Mouse (Mus musculus) left cerebral cortex, postnatal 36 days (tissue): ENCODE measurements at regions not wholly inside any gene's neighbourhood (a gene's known extent, or its start where the extent isn't known, plus 50 kb on each side); places are given as distances from the start of the nearest gene placed in this dataset.
A peak's percentile ranks its signal among the peaks of the same experiment; 100 is the strongest.

Experiments used
- DNase-seq, 2 experiments: peaks; one replicate each; pipeline ENCODE4 v3.0.0; 2021 to 2022; ENCODE audit warnings: low spot score in 2 of 2, mixed read lengths in 1 of 2
- intact Hi-C: fragments of 180-260 bp; cut with DNase I; formaldehyde crosslinking; loops from one replicate; pipeline ENCODE4 v1.15.1; 2025

GRCm38 (mm10) chr9:41581741-41582140 is 420.2 kb upstream of the Ubash3b start:
- intact Hi-C loops: loop anchor here (5.0 kb wide), 4 partner anchors 156 to 354 kb away; no protein-coding TSS in a partner anchor

DNA sequence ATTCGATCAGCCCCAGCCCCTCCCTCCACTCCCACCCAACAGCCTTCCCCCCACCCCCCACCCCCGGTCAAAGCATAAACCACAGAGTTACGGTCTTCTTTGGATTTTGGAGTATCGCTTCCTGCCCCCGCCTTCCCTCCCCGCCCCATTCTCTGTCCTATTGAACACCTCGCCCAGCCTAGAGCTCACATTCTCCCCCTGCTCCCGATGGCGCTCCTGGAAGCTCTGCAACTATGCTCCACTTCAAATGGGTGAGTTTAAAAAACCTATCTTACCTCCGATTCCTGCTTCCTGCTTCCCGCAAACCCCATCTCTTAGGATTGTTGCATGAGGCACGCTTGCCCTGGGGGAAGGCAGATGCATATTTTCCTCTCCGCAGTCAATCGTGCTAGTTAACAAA is 419.7 kb upstream of the Ubash3b start:
- intact Hi-C loops: loop anchor here (5.0 kb wide), 4 partner anchors 156 to 354 kb away; no protein-coding TSS in a partner anchor
- DNase-seq: peak in 1 of 2 experiments; percentile 49

More at GRCm38 (mm10) chr9:41581741-41582140, 420.2 kb upstream of the Ubash3b start:
- DNase-seq: no peak

DNA sequence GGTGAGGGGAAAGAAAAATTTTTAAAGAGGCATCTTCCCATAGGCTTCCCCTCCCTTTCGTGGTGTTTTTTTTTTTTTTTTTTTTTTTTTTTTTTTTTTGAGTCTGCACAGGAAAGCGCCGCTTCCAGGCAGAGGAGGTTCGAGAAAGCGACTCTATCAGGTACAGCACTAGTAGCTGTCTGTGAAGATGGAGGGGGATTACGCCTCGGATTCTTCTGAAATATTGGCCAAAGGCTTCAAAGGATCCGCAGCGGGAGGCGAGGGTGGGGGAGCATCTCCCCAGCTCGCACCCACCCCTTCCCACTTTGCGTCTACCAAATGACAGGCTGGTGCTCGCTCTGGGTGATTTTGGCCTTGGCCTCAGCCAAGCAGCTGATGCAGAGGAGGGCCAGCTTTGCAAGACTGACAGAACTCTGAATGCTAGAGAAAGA is 419.1 kb upstream of the Ubash3b start:
- peak; percentile 83 to 85 for DNase-seq
- intact Hi-C loops: loop anchor here (5.0 kb wide), 4 partner anchors 157 to 353 kb away; no protein-coding TSS in a partner anchor

DNA sequence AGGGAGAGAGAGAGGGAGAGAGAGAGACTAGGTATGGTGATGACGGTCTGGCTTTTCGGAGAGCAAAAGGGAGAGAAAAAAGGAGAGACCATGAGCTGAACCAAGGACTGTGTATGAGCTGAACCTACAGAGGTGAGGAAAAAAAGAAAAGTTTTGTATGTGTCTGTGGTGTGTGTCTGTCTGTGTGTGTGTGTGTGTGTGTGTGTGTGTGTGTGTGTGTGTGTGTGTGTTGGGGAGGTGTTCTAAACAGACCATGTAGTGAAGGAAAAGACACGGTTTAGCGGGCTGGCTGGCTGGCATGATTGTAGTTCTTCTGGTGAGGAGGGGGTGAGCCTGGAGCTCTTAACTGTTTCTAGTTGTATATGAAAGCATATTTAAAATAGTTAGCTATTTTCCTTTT is 418.6 kb upstream of the Ubash3b start:
- intact Hi-C loops: loop anchor here (5.0 kb wide), 4 partner anchors 157 to 353 kb away; no protein-coding TSS in a partner anchor
- DNase-seq: no peak

- intact Hi-C loops: loop anchor here (1.0 to 5.0 kb wide), 6 partner anchors 103 to 372 kb away; no protein-coding TSS in a partner anchor
- DNase-seq: peak in 1 of 2 experiments; percentile 71
Observed at GRCm38 (mm10) chr9:41579107-41580014, 417.9 kb upstream of the Ubash3b start.

GRCm38 (mm10) chr9:41578221-41579106 is 417.0 kb upstream of the Ubash3b start:
- no peak for DNase-seq
- intact Hi-C loops: loop anchor here (1.0 to 2.0 kb wide), 2 partner anchors 102 to 373 kb away; no protein-coding TSS in a partner anchor

GRCm38 (mm10) chr9:41577760-41578159 is 416.3 kb upstream of the Ubash3b start:
- intact Hi-C loops: loop anchor here (2.0 kb wide), 1 partner anchor 101 kb away; no protein-coding TSS in a partner anchor
- DNase-seq: no peak

- intact Hi-C loops: no loop called here
- no peak for DNase-seq
Observed at GRCm38 (mm10) chr9:41575826-41576225, 414.3 kb upstream of the Ubash3b start.

DNA sequence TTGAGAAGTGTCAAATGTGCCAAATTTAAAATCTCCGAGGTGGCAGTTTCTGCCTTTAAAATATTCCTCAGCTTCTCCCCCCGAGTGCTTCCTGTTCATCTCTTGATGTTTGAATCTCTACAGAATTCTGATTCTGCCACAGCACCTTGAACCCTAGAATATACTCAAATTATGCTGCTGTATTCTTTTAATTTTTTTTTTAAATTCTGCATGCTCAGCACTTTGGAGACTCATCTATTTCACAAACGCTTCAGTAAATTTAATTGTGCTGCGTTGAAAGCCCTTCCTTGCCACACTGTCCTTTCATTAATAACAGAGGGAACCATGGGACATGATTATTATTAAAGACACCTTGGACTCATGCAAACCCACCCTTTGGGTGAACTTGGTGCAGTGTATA is 408.8 kb upstream of the Ubash3b start:
- no peak for DNase-seq
- intact Hi-C loops: no loop called here

- DNase-seq: no peak
- intact Hi-C loops: no loop called here
Observed at GRCm38 (mm10) chr9:41566496-41566895, 405.0 kb upstream of the Ubash3b start.

DNA sequence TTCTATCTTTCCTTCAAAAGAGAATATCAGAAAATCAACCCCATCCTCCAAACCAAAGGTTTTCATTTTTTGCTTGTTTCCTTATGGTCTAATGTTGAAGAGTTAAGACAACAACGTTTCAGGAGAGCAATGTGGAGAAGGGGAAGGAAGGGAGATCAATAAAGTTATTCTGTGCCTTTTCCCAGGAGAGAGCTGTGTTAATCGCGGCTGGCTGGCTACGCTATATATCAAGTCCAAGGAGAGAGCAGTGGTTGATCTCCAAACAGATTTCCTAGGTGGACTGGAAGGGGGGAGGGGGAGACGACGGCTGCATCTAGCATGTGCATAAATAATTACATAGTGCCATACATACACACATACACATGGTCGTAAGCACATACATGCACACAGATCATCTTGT is 404.3 kb upstream of the Ubash3b start:
- intact Hi-C loops: no loop called here

DNA sequence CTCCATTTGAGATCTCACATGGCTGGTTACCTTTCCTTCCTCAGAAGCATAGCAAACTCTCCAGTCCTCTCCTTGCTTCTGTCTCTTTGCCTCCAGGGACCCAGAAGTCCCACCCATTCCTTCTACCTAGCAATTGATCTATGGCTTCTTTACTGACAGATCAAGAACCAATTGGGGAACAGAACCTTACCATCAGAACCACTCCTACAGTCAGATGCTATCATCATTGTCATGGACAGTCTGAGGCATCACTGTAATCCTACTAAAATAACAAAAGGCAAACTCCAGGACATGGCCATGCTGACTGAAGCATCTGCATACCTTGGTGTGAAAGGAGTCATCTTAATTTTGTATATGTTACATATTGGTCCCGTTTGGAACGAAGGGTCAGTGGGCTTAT is 401.9 kb upstream of the Ubash3b start:
- intact Hi-C loops: no loop called here
- no peak for DNase-seq

More for the DNA sequence above, 404.3 kb upstream of the Ubash3b start:
- no peak for DNase-seq

- no peak for DNase-seq
- intact Hi-C loops: no loop called here
Observed at GRCm38 (mm10) chr9:41558456-41558855, 397.0 kb upstream of the Ubash3b start.

DNA sequence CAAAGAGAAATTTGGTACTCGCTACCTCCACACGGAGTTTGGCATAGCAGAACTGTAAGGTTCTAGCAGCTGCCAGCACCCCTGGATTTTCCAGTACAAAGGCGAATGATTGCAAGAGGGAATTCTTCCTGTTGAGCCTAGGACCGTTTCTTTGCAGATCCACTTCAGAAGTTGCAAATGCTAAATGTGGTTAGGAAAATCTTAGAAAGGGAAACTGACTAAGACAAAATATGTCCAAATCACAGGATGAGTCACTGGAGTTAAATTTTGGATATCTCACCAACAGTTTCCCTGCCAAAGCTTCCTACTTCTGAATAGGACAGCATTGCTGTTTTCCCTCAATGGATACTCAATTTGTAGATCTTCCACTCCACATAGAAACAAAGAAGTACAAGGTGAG is 395.4 kb upstream of the Ubash3b start:
- DNase-seq: peak in 1 of 2 experiments; percentile 7
- intact Hi-C loops: no loop called here

GRCm38 (mm10) chr9:41545776-41546175 is 384.3 kb upstream of the Ubash3b start:
- no peak for DNase-seq
- intact Hi-C loops: no loop called here

GRCm38 (mm10) chr9:41542511-41542910 is 381.0 kb upstream of the Ubash3b start:
- no peak for DNase-seq
- intact Hi-C loops: no loop called here

GRCm38 (mm10) chr9:41541327-41541726 is 379.8 kb upstream of the Ubash3b start:
- intact Hi-C loops: no loop called here
- DNase-seq: no peak

DNA sequence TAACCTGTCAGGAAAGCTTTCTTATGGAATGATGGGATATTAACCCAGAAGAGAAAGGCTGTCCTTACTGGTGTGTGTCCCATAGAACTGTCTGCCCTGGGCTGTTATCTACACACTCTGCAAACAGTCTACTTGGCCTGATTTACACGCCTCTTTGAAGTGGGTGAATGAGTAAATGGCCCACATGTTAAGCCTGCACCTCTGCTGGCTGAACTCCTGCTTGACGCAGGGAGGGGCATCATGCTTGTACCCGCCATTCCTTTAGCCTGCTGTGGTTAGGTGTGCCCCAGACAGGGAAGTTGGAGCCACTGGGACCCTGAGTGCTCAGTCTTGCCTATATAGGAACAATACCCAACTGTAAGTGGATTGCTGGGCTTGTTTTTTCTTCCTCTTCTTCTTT is 371.3 kb upstream of the Ubash3b start:
- DNase-seq: no peak
- intact Hi-C loops: no loop called here

DNA sequence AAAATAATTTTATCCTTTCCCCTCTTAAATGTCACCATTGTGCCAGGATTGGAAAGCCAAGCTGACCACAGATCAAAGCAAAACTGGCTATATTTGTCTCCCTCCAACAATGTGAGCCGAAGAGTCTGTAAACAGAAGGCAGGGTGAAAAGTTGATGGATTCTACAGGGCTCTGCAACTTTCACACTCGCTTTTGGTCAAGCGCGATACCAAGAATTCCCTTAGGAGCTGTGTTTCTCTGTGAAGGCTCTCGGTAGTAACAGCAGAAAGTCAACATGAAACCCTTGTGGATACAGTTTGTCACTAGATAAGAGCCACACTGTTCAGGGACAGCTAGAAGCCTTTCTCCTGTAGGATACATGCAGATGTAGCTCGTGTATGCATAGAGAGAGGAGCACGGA is 370.8 kb upstream of the Ubash3b start:
- DNase-seq: no peak
- intact Hi-C loops: no loop called here

DNA sequence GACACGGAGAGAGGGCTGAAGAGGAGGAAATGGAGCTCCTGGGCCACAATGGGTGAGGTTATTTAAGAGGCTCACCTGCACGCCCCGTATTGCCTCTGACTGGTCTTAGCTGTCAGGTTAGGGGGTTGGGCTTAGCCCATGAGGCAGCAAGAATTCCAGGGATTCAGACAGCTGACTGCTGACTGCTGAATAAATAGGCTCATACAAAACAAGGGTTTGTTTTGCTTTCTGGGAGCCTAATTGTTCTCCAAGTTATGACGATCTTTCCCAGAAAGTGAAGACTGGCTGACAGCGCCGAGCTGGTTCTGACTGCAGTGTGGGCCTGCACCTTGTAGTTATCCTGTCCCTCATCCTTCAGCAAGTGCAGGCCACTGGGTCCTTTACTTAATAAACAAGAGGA is 370.1 kb upstream of the Ubash3b start:
- DNase-seq: no peak
- intact Hi-C loops: no loop called here
